Mouse (Mus musculus) limb, embryonic 15.5 days (tissue): Measurements from ENCODE around the gene Fignl2. TPM values are rescaled to one million over a fixed set of nuclear protein-coding genes. Genes with fewer than 3 reads are reported as not detected.

Source experiments
- ATAC-seq: fragments of 200-750 bp; cut with Nextera tagmentation; 2 replicates; pipeline ENCODE4 v1.8.0; 2017; ENCODE audit warnings: low read depth, moderate TSS enrichment; ENCODE audit not compliant: insufficient number of reproducible peaks, low FRiP score, low TSS enrichment
- H3K27ac ChIP-seq: fragments of 300-500 bp; sonication (generic); 2 replicates; pipeline ENCODE4 v1.5.1; 2015; ENCODE audit warnings: moderate library complexity, mild to moderate bottlenecking, inconsistent platforms
- H3K27me3 ChIP-seq: fragments of 300-500 bp; sonication (generic); 2 replicates; pipeline ENCODE4 v1.6.1; 2015; ENCODE audit warnings: inconsistent platforms
- H3K36me3 ChIP-seq: fragments of 300-500 bp; sonication (generic); 2 replicates; pipeline ENCODE4 v1.6.1; 2015; ENCODE audit warnings: inconsistent platforms
- H3K4me1 ChIP-seq: fragments of 300-500 bp; sonication (generic); 2 replicates; pipeline ENCODE4 v1.6.1; 2015; ENCODE audit warnings: inconsistent platforms
- H3K4me2 ChIP-seq: fragments of 300-500 bp; sonication (generic); 2 replicates; pipeline ENCODE4 v1.6.1; 2015; ENCODE audit warnings: mild to moderate bottlenecking, inconsistent platforms
- H3K4me3 ChIP-seq: fragments of 300-500 bp; sonication (generic); 2 replicates; pipeline ENCODE4 v1.5.1; 2015; ENCODE audit warnings: mild to moderate bottlenecking, inconsistent platforms
- H3K9ac ChIP-seq: fragments of 300-500 bp; sonication (generic); 2 replicates; pipeline ENCODE4 v1.6.1; 2015; ENCODE audit warnings: inconsistent platforms
- H3K9me3 ChIP-seq: fragments of 300-500 bp; sonication (generic); 2 replicates; pipeline ENCODE4 v1.6.1; 2016; ENCODE audit warnings: inconsistent platforms
- WGBS: fragments of 180-500 bp; shearing (Covaris S2); methylation state at CpG from one replicate; pipeline ENCODE4 v1.1.7; 2015; 5-methylcytosine and 5-hydroxymethylcytosine counted together
- polyA plus RNA-seq: library from polyadenylated mRNA; unstranded; fragments of >200 nt; fragmentation: Nextera tagmentation; extraction: Ambion mirVana; gene quantifications from 2 replicates; pipeline ENCODE4 v1.2.1, GENCODE M21; 2015

Gene Fignl2
- polyA plus RNA-seq, 1 experiment from 2014 or later: 0.12 TPM

- Histone ChIP-seq H3K4me2 (peak overlapping the region; percentile 88), H3K36me3 (no peaks in the 10 kb centered on the region), H3K9me3 (no peaks in the 10 kb centered on the region), H3K9ac (no peak overlapping the region), H3K27me3 (no peaks in the 10 kb centered on the region), H3K4me1 (peaks cover 64% of the 10 kb centered on the region), H3K27ac (no peak overlapping the region), H3K4me3 (peak overlapping the region; percentile 1; the same call in 1 of the 2 replicates)
- ATAC-seq: no peak
- WGBS: 40% methylated on average over 5 of the region's 5 CpGs
Observed at GRCm38 (mm10) chr15:101075656-101076055, 2.7 kb downstream of the Fignl2 start.

- Histone ChIP-seq H3K4me1 (peaks cover 64% of the 10 kb centered on the region), H3K4me2 (no peak overlapping the region), H3K9ac (no peak overlapping the region), H3K36me3 (no peaks in the 10 kb centered on the region), H3K4me3 (no peak overlapping the region), H3K27me3 (no peaks in the 10 kb centered on the region), H3K9me3 (no peaks in the 10 kb centered on the region), H3K27ac (no peak overlapping the region)
- WGBS: 60% methylated on average over 4 of the region's 4 CpGs
- no peak for ATAC-seq
Observed at GRCm38 (mm10) chr15:101075150-101075549, 3.2 kb downstream of the Fignl2 start.

GRCm38 (mm10) chr15:101074067-101074466, 4.3 kb downstream of the Fignl2 start:
- Histone ChIP-seq H3K9ac (no peak overlapping the region), H3K4me2 (no peak overlapping the region), H3K27ac (no peak overlapping the region), H3K27me3 (no peaks in the 10 kb centered on the region), H3K36me3 (no peaks in the 10 kb centered on the region), H3K4me1 (peaks cover 69% of the 10 kb centered on the region), H3K9me3 (no peaks in the 10 kb centered on the region), H3K4me3 (no peak overlapping the region)
- WGBS: 75% methylated on average over 5 of the region's 5 CpGs
- no peak for ATAC-seq

- Histone ChIP-seq H3K4me1 (peaks cover 72% of the 10 kb centered on the region), H3K27me3 (no peaks in the 10 kb centered on the region), H3K9ac (no peak overlapping the region), H3K36me3 (no peaks in the 10 kb centered on the region), H3K9me3 (no peaks in the 10 kb centered on the region), H3K4me2 (no peak overlapping the region), H3K27ac (no peak overlapping the region), H3K4me3 (no peak overlapping the region)
- WGBS: 37% methylated on average over 2 of the region's 2 CpGs
- ATAC-seq: no peak
Observed at GRCm38 (mm10) chr15:101072736-101073135, 5.6 kb downstream of the Fignl2 start.

GRCm38 (mm10) chr15:101070762-101071161, 7.6 kb downstream of the Fignl2 start:
- H3K4me1 ChIP-seq: peaks cover 67% of the 10 kb centered on the region

GRCm38 (mm10) chr15:101069641-101070190, 8.7 kb downstream of the Fignl2 start:
- Histone ChIP-seq H3K27ac (peak overlapping the region; percentile 69), H3K4me3 (no peak overlapping the region), H3K4me1 (peaks cover 69% of the 10 kb centered on the region), H3K9me3 (no peaks in the 10 kb centered on the region), H3K36me3 (no peaks in the 10 kb centered on the region), H3K27me3 (no peaks in the 10 kb centered on the region), H3K4me2 (no peak overlapping the region), H3K9ac (no peak overlapping the region)
- WGBS: 49% methylated on average over 9 of the region's 9 CpGs
- no peak for ATAC-seq

More at GRCm38 (mm10) chr15:101070762-101071161, 7.6 kb downstream of the Fignl2 start:
- Histone ChIP-seq H3K9ac (no peak overlapping the region), H3K9me3 (no peaks in the 10 kb centered on the region), H3K27me3 (no peaks in the 10 kb centered on the region), H3K27ac (peak overlapping the region; percentile 69), H3K4me3 (no peak overlapping the region), H3K4me2 (no peak overlapping the region), H3K36me3 (no peaks in the 10 kb centered on the region)
- ATAC-seq: peak; percentile 52; the same call in 1 of the 2 replicates
- WGBS: 32% methylated on average over 5 of the region's 5 CpGs

- H3K4me1 ChIP-seq: peaks cover 69% of the 10 kb centered on the region
- H3K36me3 ChIP-seq: no peaks in the 10 kb centered on the region
- H3K27ac ChIP-seq: 0 out of 2 replicates have a peak overlapping the region, but pooled peaks have one; percentile 43
- no peak overlapping the region for H3K4me3 ChIP-seq
- H3K9me3 ChIP-seq: no peaks in the 10 kb centered on the region
- no peaks in the 10 kb centered on the region for H3K27me3 ChIP-seq
- no peak overlapping the region for H3K9ac ChIP-seq
- H3K4me2 ChIP-seq: no peak overlapping the region
- ATAC-seq: no peak
- WGBS: 73% methylated on average over 4 of the region's 4 CpGs
Observed at GRCm38 (mm10) chr15:101068671-101069070, 9.7 kb downstream of the Fignl2 start.

- Histone ChIP-seq H3K4me3 (no peak overlapping the region), H3K4me2 (no peak overlapping the region), H3K36me3 (no peaks in the 10 kb centered on the region), H3K27me3 (no peaks in the 10 kb centered on the region), H3K9me3 (no peaks in the 10 kb centered on the region), H3K27ac (0 out of 2 replicates have a peak overlapping the region, but pooled peaks have one; percentile 43), H3K4me1 (peaks cover 67% of the 10 kb centered on the region), H3K9ac (no peak overlapping the region)
- WGBS: 49% methylated on average over 3 of the region's 3 CpGs
- no peak for ATAC-seq
Observed at GRCm38 (mm10) chr15:101068029-101068428, 10.3 kb downstream of the Fignl2 start.

GRCm38 (mm10) chr15:101066920-101067696, 11.3 kb downstream of the Fignl2 start:
- no peak overlapping the region for H3K9ac ChIP-seq
- WGBS: 29% methylated on average over 6 of the region's 9 CpGs
- no peaks in the 10 kb centered on the region for H3K9me3 ChIP-seq
- ATAC-seq: no peak
- H3K4me1 ChIP-seq: peaks cover 65% of the 10 kb centered on the region
- H3K36me3 ChIP-seq: no peaks in the 10 kb centered on the region
- no peak overlapping the region for H3K4me3 ChIP-seq
- H3K27ac ChIP-seq: no peak overlapping the region
- H3K27me3 ChIP-seq: no peaks in the 10 kb centered on the region
- no peak overlapping the region for H3K4me2 ChIP-seq

- H3K4me3 ChIP-seq: no peak overlapping the region
- H3K27ac ChIP-seq: no peak overlapping the region
- ATAC-seq: no peak
- no peaks in the 10 kb centered on the region for H3K36me3 ChIP-seq
- H3K9ac ChIP-seq: no peak overlapping the region
- WGBS: 25% methylated on average over 6 of the region's 6 CpGs
- H3K4me2 ChIP-seq: no peak overlapping the region
- no peaks in the 10 kb centered on the region for H3K9me3 ChIP-seq
- no peaks in the 10 kb centered on the region for H3K27me3 ChIP-seq
- H3K4me1 ChIP-seq: peaks cover 62% of the 10 kb centered on the region
Observed at GRCm38 (mm10) chr15:101066364-101066847, 12.0 kb downstream of the Fignl2 start.

GRCm38 (mm10) chr15:101065069-101065468, 13.3 kb downstream of the Fignl2 start:
- 30% methylated on average over 6 of the region's 6 CpGs for WGBS
- Histone ChIP-seq H3K9ac (no peak overlapping the region), H3K27ac (no peak overlapping the region)

GRCm38 (mm10) chr15:101060280-101060852, 18.0 kb downstream of the Fignl2 start:
- WGBS: 69% methylated on average over 11 of the region's 11 CpGs
- ATAC-seq: no peak
- Histone ChIP-seq H3K4me2 (no peak overlapping the region), H3K27me3 (peaks cover 5% of the 10 kb centered on the region; the same call in 1 of the 2 replicates), H3K9ac (no peak overlapping the region), H3K9me3 (no peaks in the 10 kb centered on the region), H3K27ac (no peak overlapping the region), H3K36me3 (no peaks in the 10 kb centered on the region), H3K4me1 (peaks cover 18% of the 10 kb centered on the region), H3K4me3 (no peak overlapping the region)

More at GRCm38 (mm10) chr15:101065069-101065468, 13.3 kb downstream of the Fignl2 start:
- Histone ChIP-seq H3K9me3 (no peaks in the 10 kb centered on the region), H3K4me3 (no peak overlapping the region), H3K4me1 (peaks cover 51% of the 10 kb centered on the region), H3K36me3 (no peaks in the 10 kb centered on the region), H3K4me2 (no peak overlapping the region), H3K27me3 (no peaks in the 10 kb centered on the region)
- no peak for ATAC-seq
